Mouse (Mus musculus): ENCODE measurements around the gene Oscar. TPM values are rescaled to one million over a fixed set of nuclear protein-coding genes. Genes with fewer than 3 reads are reported as not detected.
"Not testable (repeated sequence)": the region's sequence is repeated elsewhere in the genome, so short reads cannot be mapped to it uniquely, and the experiment has no call there.

Gene Oscar
- total RNA-seq, 4 experiments from 2014 or later: 0.66 to 1.5 (median 1.1) TPM

DNA sequence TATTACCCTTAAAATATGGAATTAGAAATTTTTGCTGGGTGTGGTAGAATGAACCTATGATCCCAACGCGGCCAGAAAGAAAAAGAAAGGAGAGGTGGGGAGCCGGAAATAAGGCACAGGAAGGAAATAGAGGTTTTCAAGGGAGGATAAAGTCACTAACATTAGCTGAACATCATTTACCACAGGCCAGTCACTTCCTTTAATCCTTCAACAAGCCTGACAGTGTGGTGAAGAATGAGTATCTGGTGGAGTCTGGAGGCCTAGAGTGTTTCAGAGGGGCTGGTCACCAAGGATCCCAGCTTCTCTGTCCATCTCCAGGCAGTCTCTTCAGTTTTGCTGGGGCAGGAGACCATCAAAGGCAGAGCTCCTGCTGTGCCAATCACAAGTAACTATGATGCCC lies 5.5 kb downstream of the Oscar start:
- DNase-seq (ENCODE audit: low spot score in 2 of 2): no peak

GRCm38 (mm10) chr7:3609082-3609481 lies 6.9 kb downstream of the Oscar start:
- no peak for DNase-seq (ENCODE audit: low spot score in 2 of 2)

GRCm38 (mm10) chr7:3608668-3609067 lies 7.3 kb downstream of the Oscar start:
- no peak for DNase-seq (ENCODE audit: low spot score in 2 of 2)

GRCm38 (mm10) chr7:3607391-3607790 lies 8.6 kb downstream of the Oscar start:
- no peak for DNase-seq (ENCODE audit: low spot score in 2 of 2)

DNA sequence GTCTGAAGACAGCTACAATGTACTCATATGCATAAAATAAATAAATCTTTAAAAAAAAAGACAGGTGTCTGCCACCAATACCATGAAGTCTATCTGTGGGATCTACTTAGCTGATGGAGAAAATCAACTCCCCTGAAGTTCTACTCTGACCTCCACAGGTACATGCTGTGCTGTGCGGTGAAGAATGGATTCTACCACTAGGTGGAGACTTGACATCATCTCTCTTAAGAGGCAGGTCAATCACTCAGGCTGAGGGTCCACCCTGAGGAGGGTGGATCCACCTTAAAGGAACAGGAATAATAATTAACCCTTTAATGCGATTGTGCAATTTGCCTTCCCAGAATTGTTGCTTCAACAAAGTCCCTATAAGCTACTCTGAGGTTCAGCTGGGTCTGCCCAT lies 9.2 kb downstream of the Oscar start:
- no peak for DNase-seq (ENCODE audit: low spot score in 2 of 2)

GRCm38 (mm10) chr7:3601119-3601518 lies 14.8 kb downstream of the Oscar start:
- DNase-seq (ENCODE audit: low spot score in 2 of 2): peak; percentile 49 to 73

DNA sequence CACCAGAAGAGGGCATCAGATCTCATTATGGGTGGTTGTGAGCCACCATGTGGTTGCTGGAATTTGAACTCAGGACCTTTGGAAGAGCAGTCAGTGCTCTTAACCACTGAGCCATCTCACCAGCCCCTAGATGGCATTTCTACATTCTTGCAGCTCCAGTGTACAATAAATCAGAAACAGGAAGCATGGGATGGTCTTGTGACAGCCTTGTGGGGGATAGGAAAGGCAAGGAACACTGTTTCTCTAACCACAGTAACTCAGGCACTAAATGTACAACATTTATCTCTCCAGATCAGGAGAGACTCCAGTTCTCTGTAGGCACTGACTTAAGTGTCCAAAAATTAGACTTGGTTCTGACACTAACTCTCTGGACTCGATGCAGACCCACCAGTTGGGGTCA lies 18.2 kb downstream of the Oscar start:
- DNase-seq (ENCODE audit: low spot score in 2 of 2): not testable (repeated sequence)

DNA sequence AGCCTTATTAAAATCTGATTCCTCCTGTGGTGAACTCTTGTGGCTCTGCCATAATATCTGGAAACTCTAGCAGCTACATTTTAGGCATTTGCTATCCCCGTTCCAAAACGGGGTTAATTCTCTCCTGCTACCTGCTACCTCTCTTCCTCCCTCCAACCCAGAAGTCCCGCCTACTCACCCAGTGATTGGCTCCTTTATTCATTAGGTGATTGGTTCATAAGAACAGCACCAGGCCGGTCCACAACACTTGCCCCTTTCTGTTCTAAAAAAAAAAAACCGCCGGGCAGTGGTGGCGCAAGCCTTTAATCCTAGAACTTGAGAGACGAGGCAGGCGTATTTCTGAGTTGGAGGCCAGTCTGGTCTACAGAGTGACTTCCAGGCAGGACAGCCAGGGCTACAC lies 20.8 kb downstream of the Oscar start:
- no peak for DNase-seq (ENCODE audit: low spot score in 2 of 2)

DNA sequence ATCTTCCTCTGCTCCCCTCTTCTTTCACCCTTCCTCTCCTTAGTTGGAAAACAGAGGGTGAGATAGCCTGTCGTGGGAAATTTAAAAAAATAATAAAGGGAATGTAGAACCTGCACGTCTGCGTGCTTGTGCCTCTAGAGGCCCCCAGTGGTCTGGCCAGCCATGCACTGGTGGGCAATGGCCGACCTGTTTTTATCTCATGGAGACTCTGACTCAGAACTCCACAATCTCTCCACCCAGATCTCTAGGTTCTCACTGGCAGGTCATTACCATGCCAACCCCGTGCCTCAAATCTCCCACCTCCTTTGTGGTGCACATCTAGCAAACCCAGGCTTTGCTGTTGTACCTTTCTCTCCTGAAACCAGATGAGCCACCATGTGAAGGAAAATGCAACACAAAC lies 21.3 kb downstream of the Oscar start:
- DNase-seq (ENCODE audit: low spot score in 2 of 2): no peak

DNA sequence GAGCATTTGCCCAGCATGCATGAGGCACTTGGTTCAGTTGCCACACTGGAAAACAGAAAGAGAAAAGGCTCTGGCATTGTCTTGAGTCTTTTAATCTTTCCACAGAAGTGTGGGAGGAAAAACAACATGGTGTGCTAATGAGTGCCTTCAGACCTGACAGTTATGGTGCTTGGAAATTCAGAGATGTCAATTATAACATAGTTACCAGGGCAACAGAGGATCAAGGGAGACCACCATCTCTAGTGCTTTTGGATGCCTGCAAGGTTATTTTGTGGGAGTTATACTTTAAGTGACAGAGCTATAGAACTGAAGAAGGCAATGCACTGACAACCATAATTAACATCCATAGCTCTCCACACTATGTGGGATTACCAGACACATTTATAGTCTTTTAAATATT lies 22.1 kb downstream of the Oscar start:
- no peak for DNase-seq (ENCODE audit: low spot score in 2 of 2)

GRCm38 (mm10) chr7:3591534-3591933 lies 24.4 kb downstream of the Oscar start:
- DNase-seq (ENCODE audit: low spot score in 2 of 2): no peak

- no peak for DNase-seq (ENCODE audit: low spot score in 2 of 2)
Measured at GRCm38 (mm10) chr7:3590550-3590949, 25.4 kb downstream of the Oscar start.

GRCm38 (mm10) chr7:3587292-3587691 lies 28.7 kb downstream of the Oscar start:
- no peak for DNase-seq (ENCODE audit: low spot score in 2 of 2)

DNA sequence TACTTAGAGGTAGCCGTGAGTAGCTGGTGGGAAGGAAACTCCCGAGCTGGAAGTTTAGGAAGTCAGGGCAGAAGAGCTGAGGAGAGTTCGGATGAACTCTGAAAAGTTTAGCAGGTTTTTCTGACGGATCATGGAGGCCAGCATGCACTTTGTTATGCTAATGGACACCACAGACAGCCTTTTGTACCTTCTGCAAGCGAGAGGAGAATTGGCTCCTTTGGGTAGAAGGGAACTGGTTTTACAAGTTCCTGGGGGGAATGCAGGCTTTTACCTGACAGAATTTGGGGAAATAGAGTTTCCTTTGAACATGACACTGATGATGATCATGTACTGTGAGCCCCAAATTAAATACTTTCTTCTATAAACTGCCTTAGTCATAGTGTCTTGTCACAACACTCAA lies 29.7 kb downstream of the Oscar start:
- DNase-seq (ENCODE audit: low spot score in 2 of 2): no peak

- DNase-seq (ENCODE audit: low spot score in 2 of 2): no peak
Measured at GRCm38 (mm10) chr7:3585763-3586162, 30.2 kb downstream of the Oscar start.

DNA sequence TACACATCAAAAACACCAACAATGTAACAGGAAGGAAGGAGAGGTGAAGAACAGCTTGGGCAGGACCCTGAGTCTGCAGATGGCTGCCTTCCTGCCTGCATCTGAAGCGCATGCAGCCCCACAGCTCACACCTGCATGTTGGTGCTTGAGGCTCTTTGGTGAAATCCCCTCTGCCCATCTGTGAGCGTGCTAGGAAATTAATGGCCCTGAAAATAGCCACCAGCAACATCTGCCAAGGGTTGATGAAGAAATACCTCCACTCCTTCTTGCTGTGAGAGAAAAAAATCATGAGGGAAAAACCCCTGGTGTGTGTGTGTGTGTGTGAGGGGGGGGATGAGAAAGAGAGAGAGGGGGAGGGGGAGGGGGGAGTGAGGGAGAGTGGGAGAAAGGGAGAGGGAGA lies 35.9 kb downstream of the Oscar start:
- DNase-seq (ENCODE audit: low spot score in 2 of 2): no peak

- DNase-seq (ENCODE audit: low spot score in 2 of 2): no peak
Measured at GRCm38 (mm10) chr7:3578952-3579546, 36.9 kb downstream of the Oscar start.

DNA sequence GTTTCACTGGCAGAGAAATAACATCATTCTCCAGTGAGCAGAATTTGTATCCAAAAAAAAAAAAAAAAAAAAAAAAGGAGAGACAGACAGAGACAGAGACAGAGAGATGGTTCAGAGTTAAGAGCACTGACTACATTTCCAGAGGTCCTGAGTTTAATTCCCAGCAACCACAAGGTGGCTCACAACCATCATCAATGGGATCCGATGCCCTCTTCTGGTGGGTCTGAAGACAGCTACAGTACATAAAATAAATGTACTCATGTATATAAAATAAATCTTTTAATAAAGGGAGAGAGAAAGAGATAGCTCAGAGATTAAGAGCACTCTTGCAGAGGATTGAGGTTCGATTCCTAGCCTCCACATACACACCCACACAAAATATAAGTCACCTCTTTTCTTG lies 37.8 kb downstream of the Oscar start:
- no peak for DNase-seq (ENCODE audit: low spot score in 2 of 2)

DNA sequence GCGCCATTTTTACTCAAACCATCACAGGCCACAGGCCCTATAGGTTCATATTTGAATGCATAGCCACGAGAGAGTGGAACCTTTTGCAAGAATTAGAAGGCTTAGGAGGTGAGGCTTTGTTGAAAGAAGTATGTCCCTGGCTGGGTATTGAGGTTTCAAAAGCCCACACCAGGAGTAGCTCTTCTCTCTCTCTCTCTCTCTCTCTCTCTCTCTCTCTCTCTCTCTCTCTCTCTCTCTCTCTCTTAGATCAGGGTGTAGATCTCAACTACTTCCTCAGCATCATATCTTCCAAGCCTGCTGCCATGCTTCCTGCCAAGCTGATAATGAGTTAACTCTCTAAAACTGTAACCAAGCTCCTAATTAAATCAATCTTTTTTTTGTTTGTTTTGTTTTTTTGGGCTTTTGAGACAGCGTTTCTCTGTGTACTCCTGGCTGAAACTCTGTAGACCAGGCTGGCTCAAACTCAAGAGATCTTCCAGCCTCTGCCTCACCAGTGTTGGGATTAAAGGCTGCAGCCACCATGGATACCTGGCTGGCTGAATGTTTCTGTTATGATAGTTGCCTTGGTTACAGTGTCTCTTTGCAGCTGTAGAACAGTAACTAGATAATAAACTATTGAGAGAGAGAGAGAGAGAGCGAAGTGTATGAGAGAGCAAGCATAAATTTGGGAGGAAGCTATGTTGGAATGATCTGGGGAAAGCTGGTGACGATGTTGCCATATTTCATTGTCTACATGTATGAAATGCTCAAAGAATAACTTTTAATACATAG lies 39.4 kb downstream of the Oscar start:
- DNase-seq (ENCODE audit: low spot score in 2 of 2): no peak

- DNase-seq (ENCODE audit: low spot score in 2 of 2): peak; percentile 28 to 42
Measured at GRCm38 (mm10) chr7:3574216-3574615, 41.7 kb downstream of the Oscar start.

GRCm38 (mm10) chr7:3571847-3572246 lies 44.1 kb downstream of the Oscar start:
- no peak for DNase-seq (ENCODE audit: low spot score in 2 of 2)

DNA sequence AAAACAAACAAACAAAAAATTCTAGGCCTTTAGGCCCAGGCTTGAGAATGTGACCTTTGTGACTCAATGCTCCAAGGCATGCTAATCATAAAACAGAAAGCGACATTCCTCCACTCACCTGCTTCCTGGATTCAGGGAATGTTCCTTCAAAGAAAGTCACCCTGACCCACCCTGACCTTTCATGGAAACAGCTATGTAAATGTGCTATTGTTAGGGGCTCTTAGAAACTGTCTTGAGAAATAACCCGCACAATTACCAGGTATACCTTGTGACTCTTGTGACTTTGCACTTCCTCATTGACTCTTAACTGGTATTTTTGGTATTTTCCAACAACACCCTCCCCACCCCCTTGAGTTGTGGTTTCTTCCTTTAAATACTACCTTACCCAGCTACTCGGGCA lies 45.4 kb downstream of the Oscar start:
- not testable (repeated sequence) for DNase-seq (ENCODE audit: low spot score in 2 of 2)

DNA sequence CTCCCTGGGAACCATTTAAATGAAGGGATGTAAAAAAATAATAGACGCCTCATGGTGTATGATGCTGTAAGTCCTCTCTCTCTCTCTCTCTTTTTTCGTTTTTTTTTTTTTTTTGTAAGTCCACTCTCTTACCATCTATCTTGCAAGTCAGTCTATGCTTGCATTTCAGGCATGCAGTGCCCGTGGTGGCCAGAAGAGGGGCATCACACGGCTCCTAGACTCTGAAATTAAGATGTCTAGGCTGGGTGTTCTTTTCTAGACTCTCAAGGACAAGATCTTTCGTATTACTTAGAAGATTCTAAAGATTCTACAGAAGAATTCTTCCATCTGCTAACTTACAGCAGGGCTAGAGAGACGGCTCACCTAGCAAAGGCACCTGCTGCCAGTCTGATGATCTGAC lies 46.2 kb downstream of the Oscar start:
- DNase-seq (ENCODE audit: low spot score in 2 of 2): no peak
